Mouse (Mus musculus) kidney, adult 2 months (tissue): ENCODE measurements at regions not wholly inside any gene's neighbourhood (a gene's known extent, or its start where the extent isn't known, plus 50 kb on each side); places are given as distances from the start of the nearest gene placed in this dataset.

Source experiments
- CTCF ChIP-seq: fragments of 200-500 bp; conservative IDR thresholded peaks from 2 replicates; pipeline ENCODE4 v1.5.1; 2011; ENCODE audit warnings: low read depth, mild to moderate bottlenecking, control low read depth, low read length, moderate library complexity, mixed read lengths; ENCODE audit not compliant: insufficient read depth, insufficient read length
- POLR2A ChIP-seq: fragments of 200-500 bp; IDR thresholded peaks from one replicate; pipeline ENCODE4 v1.6.1; 2011; ENCODE audit warnings: low read depth, low read length, control low read depth

DNA sequence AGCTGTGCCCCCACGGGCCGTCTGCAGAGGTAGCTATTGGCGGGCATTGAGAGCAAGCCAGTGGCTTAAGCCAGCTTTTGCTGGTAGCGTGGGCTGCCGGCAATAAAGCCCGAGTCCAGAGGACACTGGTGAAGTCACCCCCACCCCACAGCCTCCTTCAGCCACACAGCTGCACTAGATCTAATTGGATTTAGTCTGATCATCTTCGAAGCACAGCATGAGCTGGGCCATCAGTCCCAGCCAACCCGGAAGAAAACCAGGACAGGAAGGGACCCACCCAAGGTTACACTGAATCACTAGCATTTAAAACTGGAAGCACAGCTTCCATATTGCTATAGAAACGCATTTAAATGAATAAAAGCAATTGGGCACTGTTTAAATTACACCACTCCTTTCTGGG is 96.4 kb downstream of the Tmx1 start:
- TF ChIP-seq CTCF (no peak), POLR2A (no peak)
